Mouse (Mus musculus): ENCODE data around the gene Limd2.

- no peak for TF ChIP-seq GATA1 (IDR thresholded peaks at IDR 0.05; ENCODE audit: borderline replicate concordance, low read length)
- no peak for TF ChIP-seq FLI1 (IDR thresholded peaks at IDR 0.05; ENCODE audit: low read length)
Measured at GRCm38 (mm10) chr11:106170807-106171206, 10.1 kb upstream of the Limd2 start.

All from megakaryocyte, embryonic 14.5 days (primary cell).